Mouse (Mus musculus) layer of hippocampus, postnatal 36 days (tissue): ENCODE measurements around the gene Frmd4a. TPM values are rescaled to one million over a fixed set of nuclear protein-coding genes. Genes with fewer than 3 reads are reported as not detected.

Experiments used
- DNase-seq, 2 experiments: peaks; one replicate each; pipeline ENCODE4 v3.0.0; 2022
- total RNA-seq, 2 experiments: library from RNA; stranded (reverse); gene quantifications; 2 replicates each; pipeline ENCODE4 v1.2.3; 2021

Gene Frmd4a
- total RNA-seq, 2 experiments from 2014 or later = 71.0 to 94.3 TPM

DNA sequence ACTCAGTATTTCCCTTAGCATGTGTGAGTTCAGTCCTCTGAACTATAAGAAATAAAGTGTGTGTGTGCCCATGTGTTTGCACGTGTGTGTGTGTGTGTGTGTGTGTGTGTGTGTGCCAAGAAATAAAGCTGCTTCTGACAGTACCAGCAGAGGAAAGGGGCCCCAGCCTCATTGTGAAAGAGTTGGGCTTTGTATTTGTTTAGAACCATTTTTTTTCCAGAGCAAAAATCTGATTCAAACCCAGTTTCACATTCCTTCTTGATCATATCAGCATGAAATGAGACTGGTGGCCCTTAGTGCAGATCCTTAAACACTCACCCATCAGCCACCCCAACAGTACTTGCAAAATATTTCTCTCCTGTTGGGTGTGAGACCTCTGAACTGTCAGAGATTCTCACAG, 382.2 kb downstream of the Frmd4a start:
- no peak for DNase-seq

DNA sequence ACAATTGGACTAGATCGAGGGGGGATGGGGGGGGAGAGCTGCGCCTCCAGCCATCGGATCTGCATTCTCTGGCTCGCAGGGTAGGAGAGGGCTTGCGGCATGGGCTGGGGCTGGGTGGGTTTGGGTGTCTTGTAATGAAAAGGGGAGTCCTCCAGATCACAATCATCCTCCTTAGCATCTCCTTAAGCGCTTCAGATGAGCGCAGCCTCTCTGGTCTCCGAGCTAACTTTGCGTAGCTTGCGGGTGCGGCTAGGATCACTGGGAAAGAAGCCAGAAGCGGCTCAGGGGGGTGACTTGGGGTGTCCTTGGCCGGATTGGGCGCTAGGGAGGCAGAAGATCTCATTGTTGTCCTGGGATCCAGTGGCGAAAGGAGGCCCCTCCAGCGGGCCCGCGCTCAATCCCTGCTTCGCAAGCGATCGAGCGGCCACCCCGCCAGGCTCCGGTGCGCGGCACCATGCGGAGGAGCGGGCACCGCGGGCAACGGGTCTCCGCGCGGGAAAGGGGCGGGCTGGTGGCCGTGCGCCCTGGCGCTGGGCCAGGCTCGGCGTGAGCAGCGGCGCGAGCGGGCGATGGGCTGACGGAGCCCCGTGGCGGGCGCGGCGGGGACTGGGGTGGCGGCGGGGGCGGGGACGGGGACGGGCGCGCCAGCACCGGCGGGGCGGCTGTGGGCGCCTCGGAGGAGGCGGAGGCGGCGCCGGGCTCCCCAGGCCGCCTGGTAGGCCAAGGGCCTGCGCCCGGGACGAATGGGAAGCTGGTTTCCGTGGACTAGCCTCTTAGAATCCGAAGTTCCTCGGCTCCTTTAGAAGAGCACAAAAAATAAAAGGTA, 383.5 kb downstream of the Frmd4a start:
- peak; percentile 45 to 47 for DNase-seq

DNA sequence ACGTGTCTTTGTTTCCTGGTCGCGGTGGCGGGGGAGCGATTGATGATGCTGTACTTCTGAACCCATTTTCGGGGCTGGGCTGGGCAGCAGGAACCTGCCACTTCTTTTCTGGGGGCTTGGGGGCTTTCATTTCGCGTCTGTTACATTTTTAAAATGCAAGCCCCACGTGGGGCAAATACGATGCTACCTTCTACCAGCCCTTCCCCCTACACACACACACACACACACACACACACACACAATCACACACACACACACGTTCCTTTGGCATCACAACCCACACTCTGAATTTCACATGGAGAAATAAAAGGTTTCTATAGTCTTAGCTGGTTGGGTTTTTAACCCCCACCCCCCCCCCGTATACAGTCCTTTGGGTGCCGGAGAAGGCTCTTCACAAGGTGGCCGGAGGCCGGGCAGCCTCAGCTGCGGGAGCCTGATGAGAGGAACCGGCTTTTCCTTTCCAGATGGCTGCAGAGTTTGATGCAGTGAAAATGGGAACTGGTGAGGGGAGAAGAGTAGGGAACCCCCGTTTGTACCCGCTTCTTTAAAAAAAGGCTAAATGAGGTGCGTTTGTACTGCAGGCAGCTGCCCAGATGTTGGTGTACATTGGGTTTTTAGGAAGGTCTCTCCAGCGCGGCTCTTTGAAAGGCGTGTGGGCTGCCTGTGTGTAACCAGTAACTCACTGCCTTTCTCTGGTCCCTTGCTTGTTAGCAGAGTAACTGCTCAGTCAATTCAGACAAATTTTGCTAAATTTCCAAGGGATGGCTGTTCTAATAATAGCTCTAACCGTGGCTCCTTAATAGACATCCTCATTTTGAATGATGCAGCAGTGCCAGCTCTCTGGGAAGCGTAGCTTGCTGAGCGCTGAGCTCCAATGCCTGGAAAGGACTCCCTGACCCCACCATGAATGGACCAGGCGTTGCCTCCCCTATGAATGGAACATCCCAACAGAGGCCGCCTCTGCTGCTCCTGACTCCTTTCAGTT, 384.4 kb downstream of the Frmd4a start:
- DNase-seq = peak; percentile 32 to 36

DNA sequence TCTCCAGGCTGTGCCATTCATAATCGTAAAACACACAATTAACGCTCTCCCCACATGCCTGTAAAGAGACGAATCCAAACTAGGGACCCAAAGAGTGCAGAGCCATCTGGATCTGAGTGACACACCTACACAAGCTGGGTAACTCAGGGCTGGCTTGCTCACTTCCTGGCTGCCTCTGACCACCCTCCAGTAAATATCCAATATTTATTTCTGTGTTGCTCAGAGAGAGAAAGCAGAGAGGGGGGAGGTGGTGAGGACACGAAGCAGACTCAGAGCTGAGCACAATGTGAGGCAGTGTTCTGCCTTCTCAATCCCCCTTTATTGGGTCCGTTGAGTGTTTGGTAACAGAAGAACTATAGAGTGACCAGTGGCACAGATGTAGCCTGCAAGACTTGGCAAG, 389.5 kb downstream of the Frmd4a start:
- peak in 1 of 2 experiments; percentile 37 for DNase-seq

DNA sequence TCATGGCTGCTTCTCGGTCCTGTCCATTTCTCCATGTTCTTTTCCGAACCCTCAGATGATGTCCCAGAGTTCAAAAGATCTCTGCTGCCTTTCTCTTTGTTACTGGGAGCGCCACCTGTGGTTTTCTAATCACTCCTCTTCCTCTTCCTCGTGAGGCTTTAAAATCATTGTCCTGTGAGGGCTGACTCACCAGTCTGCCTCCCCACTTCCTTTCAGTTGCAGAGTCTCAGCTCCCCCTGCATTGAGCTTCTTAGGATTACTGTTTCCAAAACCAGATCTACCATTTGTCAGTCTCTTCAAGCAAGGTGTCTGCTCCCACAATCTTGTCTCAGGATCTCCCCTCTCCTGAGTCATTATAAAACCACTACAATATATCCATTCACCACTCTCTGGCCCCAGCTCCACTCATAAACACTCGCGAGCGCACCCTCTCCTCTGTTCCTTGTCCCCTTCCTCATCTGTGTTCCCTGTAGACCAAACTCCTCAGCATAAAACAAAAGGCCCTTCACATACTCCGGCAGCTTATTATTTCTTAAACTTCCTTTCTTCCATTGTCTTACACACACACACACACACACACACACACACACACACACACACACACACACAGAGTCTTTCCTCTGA, 392.4 kb downstream of the Frmd4a start:
- DNase-seq = no peak

DNA sequence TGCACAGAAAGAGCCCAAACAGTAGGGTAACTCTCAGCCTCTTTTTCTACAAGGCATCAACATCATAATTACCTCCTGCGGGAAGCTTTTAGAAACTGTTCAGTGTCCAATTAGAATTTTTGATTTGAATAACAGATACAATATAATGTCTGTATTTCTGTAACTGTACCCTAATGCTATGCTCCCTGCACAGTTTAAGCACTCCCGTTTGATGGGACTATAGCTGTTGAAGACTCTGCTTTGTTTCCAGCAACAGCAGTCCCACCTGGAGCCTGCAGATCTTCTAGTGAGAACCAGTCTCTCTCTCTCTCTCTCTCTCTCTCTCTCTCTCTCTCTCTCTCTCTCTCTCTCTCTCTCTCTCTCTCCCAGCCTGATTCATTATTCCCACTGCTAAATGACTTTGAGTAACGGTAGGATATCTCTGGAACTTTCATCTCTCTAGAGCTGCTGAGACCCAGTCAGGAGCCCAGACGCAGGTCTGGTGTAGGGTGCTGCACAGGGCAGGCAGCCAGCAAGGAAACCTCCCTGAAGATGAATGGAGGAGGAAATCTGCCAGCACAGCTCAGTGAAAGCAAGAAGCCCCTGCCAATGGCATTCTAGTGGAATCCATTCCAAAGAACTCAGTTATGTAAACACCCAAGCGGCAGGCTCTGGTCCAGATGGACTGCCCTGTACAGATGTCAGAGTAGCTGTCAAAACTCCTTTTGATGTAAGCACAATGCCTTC, 395.5 kb downstream of the Frmd4a start:
- DNase-seq = peak; percentile 38 to 41

DNA sequence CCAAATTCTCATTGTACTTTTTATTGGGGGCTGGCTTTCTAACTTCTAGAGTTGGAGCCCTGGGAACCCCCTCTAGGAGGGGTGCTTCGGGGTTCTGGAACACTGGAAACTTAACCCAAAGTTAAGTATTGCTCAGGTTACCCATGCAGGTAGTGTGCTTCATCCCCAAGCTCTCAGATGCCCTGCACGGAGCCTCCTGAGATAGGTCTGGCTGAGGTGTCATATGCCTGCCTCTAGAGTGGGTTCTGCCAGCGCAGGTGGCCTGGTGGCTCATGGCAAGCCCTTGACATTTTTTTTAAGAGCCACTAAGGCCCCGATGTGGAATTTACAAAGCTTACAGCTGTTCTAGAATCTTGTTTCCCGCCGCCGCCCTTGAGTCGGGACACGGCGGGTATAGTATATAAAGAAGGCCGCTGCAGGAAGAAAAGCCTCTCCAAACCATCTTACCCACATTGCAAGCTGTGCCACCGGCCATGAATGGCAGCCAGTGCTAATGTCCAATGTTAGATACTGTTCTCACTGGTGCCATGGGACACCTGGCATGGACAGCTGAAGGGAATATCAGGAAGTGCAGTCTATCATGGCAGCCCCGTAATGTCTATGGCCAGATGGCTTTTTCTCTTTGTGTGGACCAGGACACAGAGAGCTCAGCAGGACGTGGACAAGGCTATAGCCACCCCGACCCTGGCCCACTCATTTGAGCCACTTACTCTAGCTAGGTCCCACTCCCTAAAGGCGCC, 396.2 kb downstream of the Frmd4a start:
- no peak for DNase-seq

DNA sequence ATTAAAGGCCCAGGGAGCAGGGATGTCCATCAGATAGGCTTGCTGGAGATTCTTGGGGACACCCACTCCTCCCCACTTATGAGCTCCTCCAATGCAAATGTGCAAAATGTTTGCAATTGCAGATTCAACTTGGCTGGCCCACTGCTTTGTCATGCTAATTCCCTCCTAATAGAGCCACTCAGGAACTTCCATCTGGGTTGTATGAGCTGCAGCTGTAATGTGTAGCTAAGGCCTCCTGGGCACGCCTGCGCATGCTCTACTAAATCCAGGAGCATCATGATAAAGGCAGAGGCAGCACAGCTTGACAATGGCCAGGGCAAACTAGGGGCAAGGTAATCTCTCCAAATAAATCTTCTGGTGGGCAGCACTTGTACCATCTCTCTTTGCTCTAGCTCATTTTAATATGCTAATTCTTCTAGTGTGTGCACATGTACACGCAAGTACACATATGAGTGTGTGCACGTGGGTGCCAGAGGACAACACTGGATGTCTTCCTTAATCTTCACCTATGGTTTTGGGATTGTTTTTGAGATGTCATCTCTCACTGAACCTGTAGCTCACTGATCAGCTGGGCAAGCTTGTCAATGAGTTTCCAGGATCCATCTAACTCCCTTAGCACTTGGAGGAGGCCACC, 403.3 kb downstream of the Frmd4a start:
- no peak for DNase-seq

DNA sequence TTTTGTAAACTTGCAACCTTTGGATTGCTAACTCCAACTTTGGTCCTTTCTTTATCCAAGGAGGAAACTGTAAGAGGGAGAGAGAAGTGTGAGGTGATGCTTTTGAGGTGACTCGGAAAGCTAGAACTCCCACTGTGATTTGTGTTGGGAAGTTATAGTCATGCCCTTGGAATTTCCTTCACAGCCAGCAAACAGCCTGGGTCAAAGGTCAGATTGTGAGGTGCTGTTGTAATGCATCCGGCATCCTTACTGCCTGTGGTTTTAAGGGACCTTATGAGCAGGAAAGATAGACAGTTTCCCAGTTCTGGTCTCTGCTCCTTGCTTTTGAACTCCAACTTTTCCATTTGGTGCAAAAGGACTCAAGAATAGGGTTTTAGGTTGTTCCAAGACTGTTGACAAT, 404.2 kb downstream of the Frmd4a start:
- DNase-seq = no peak

DNA sequence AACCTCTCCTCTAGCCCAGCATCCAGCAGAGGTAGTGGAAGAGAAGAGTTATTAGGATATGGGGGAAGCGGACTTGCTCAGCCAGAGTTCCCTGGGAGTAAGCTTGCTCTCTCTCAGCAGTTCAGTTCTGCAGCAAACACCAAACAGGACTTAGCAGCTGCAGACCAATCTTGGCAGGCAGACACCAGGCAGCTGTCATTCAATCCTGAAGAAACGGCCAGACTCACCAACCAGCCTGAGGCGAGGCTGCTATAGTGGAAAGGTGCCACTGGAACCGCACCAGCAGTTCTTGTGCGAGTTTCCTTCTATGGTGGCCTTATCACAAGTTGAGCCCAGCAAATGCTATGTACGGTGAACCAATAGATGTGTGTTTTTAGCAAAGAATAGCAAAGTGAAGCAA, 406.4 kb downstream of the Frmd4a start:
- DNase-seq = no peak

DNA sequence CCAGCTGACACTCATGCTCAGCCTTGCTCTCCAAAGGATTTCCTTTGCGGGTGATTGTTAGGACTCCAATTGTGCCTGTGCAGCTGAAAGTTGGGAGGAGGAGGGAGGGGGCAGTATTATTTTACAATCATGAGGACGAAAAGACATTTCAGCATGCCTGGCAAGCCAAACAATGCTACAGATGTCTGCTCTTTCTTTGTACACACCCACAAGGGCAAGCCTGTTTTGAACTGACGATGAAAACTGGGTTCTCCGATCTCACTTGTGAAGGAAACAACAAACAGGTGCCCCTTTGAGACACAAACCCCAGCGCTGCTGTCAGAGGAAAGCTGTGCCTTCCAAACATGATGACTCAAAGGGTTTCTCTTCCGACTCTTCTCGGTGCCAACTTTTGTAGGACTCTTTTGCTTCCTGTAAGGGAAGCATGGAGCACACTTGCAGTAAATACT, 410.9 kb downstream of the Frmd4a start:
- peak in 1 of 2 experiments; percentile 12 for DNase-seq

DNA sequence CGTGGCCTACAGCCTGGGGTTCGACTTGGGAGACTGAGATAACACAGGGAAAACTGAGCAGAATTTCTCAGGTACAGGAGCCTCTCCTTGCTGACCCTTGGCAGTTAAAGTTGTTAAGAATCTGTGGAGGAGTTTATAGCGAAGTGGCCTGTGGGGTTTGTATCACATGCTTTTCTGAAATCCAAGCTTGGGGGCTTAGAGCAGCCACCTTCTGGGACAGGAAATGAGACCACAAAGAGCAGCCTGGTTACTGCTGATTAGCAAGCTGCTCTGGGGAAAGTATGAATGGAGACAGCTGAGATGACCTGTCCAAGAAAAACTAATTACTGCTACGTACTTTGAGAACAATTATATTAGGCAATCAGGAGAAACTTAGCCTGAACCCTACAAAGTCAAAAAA, 415.6 kb downstream of the Frmd4a start:
- no peak for DNase-seq

DNA sequence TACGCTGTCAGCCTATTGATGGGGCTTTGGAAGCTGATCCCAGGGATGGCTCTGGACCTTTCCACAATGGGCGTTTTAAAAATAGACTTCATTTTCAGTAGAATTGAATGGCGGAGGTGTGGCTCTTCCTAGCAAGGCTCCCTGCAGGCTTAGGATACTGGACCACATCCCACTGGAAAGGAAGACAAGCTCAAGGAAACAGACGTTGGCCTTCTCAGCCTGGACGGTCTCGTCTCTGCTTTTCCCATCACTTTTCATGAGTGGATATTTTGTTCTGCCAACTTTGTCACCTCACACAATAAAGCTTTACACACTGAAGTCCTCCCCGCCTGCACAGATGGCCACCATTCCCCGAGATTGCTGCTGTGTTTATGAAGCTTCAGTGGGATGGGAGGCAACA, 417.5 kb downstream of the Frmd4a start:
- no peak for DNase-seq

DNA sequence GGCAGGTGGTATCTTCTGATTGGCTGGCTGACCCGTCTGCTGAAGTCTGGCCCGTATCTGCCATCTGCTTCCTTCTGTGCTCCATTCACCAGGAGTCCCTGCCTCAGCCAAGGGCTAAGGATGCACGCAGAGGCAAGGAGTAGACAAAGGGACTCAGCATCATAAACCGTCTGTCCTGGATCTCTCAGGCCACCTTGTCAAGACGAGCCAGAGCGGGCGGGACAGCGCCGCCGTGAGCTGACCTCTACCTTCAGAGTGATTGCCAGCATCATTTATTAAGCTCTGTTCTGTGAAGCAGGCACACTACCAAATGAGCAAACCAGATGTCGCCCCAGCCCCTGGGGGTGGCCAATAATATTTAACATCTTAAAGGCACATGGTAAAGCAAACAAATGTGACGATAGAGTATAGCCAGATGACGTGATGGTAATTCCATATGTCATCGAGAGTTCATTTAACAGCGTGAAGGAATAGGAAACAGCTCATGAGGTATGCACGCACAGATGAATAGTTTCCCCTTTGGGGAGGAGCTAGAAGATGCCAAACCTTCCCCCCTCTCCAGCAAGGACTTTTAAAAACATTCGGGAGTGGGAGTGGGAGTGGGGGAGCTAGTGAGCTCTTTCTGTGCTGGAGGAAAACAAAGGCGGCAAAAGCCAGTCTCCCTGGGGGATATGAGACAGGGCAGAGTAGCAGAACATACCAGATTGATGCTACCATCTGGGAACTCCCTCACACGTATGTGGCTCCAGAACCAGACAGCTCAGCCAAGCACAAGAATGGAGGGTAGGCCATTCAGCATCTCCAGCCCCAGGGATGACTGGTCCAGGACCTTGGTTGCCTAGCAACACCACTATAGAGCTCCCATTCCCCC, 419.1 kb downstream of the Frmd4a start:
- peak; percentile 79 to 81 for DNase-seq

DNA sequence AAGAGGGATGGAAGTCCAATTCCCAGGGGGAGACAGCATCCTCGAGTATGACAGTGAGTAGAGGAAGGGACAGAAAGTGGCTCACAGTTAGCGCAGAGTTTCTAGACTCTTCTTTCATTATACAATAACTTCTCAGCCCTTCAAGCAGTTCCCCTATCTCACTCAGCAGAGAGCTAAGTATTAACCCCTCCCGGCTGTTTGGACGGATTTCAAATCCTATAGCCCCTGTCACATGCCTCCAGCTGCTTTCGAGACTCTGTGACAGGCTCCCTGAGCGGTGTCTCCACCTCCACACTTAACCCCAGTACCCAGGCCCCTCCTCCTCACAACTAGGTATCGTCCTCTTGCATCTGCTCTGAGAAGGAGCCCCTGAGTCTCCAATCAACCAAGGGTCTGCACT, 421.2 kb downstream of the Frmd4a start:
- DNase-seq = no peak

DNA sequence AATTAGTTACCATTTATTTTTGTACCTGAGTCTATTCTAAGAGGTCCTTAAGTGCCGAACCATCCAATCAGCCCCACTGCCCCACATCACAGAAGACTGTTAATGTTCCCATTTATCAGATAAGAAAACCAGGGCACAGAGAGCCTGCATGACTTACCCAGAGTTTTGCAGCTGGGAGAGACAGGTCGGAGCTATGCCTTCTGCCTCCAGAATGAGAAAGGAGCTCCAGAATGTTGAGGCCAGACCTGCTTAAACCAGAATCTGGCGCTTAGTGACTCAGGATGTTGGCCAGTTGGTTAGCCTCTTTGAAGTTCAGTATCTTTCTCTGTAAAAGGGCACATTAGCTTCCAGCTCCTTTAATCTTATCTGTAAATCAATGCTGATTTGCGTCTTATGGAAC, 422.4 kb downstream of the Frmd4a start:
- no peak for DNase-seq

DNA sequence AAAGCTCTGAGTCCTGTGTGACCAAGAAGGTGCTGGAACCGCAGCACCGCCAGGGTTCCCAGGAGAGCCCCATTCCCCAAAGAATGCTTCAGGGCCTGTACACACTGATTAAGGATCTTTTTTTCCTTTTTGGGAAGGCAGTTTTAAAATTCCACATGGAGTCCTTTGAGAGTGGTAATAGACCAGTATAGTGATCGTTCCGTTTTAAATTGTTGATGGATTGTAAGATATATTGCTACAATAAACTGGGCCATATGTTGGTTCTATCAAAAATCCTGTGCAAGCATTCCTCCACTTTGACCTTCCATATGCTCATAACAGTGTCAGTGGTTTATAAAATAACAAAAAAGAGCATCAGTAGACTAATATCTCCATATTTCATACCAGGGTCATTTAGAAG, 424.3 kb downstream of the Frmd4a start:
- DNase-seq = no peak

DNA sequence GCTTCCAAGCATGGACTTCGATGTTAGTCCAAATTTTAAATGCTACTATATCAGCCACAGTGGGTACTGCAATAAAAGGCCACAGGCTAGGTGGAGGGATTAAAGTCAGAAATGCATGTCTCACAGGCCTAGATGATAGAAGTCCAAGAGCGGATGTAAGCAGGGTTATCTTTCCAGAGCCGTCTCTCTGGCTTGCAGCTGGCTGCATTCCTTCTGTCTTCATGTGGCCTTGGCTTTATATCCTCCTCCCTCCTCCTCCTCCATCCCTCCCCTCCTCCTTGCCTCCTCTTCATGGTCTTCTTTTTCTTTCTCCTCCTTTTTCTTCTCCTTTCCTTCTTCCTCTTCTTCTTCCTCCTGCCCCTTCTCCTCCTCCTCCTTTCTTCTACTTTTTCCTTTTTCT, 427.2 kb downstream of the Frmd4a start:
- DNase-seq = no peak

DNA sequence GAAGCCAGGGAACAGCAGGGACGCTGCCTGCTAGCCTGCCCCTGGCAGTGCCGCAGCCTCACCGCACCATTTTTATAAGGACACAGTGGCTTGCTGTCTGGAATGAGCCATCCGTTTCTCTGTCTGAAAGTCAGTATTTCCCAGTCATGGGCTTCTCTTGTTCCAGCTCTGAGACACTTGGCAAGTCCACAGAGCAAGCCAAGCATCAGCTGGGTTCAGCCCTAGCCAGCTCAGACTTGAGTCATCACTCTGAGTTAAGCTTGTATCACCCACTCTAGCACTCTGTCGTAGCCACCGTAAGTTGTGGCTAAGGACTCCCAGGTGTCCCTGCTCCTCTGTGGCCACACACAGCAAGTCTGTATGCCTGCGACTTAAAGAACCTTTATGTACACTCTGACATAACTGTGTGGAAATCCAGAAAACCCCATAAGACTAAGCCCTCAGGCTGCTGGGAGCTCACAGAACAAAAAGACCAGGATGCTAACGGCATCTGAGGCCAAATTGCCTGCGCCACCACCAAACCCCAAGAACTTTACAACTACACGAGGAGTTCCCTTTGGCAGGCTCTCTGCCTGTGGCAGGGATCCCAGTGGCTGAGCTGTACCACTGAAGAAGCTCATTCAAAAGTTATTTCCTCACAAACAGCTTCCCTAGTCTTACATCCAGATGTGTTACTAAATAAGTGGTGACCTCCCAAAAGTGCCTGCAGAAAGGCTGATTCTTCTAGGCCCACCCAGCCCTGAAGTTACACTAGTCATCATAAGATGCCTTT, 428.3 kb downstream of the Frmd4a start:
- peak; percentile 15 to 20 for DNase-seq
